Mouse (Mus musculus) heart, embryonic 11.5 days (tissue): ENCODE results near the gene Bicc1. TPM values are rescaled to one million over a fixed set of nuclear protein-coding genes. Genes with fewer than 3 reads are reported as not detected.

ENCODE experiments used
- ATAC-seq: fragments of 200-750 bp; cut with Nextera tagmentation; replicated peaks from 2 replicates; pipeline ENCODE4 v1.8.0; 2017; ENCODE audit warnings: moderate library complexity; ENCODE audit not compliant: insufficient number of reproducible peaks, low FRiP score, low TSS enrichment
- H3K27ac ChIP-seq: fragments of 300-500 bp; sonication (generic); 2 replicates; pipeline ENCODE4 v1.5.1; 2014; ENCODE audit warnings: mild to moderate bottlenecking, low read depth, low read length
- H3K27me3 ChIP-seq: fragments of 300-500 bp; sonication (generic); 2 replicates; pipeline ENCODE4 v1.6.1; 2014; ENCODE audit warnings: mild to moderate bottlenecking, low read length, mixed read lengths; ENCODE audit not compliant: control insufficient read depth, insufficient read depth
- H3K36me3 ChIP-seq: fragments of 300-500 bp; sonication (generic); 2 replicates; pipeline ENCODE4 v1.6.1; 2014; ENCODE audit warnings: mild to moderate bottlenecking, low read length, moderate library complexity, mixed read lengths; ENCODE audit not compliant: control insufficient read depth, insufficient read depth
- H3K4me1 ChIP-seq: fragments of 300-500 bp; sonication (generic); 2 replicates; pipeline ENCODE4 v1.6.1; 2014; ENCODE audit warnings: low read length; ENCODE audit not compliant: control insufficient read depth, insufficient read depth
- H3K4me2 ChIP-seq: fragments of 300-500 bp; sonication (generic); 2 replicates; pipeline ENCODE4 v1.6.1; 2014; ENCODE audit warnings: mild to moderate bottlenecking, moderate library complexity
- H3K4me3 ChIP-seq: fragments of 300-500 bp; sonication (generic); 2 replicates; pipeline ENCODE4 v1.5.1; 2014; ENCODE audit warnings: low read depth, low read length
- H3K9ac ChIP-seq: fragments of 300-500 bp; sonication (generic); 2 replicates; pipeline ENCODE4 v1.6.1; 2014; ENCODE audit warnings: mild to moderate bottlenecking, low read depth, low read length, moderate library complexity
- H3K9me3 ChIP-seq: fragments of 300-500 bp; sonication (generic); replicated peaks from 2 replicates; pipeline ENCODE4 v1.6.1; 2016; ENCODE audit warnings: low read length; ENCODE audit not compliant: control insufficient read depth
- WGBS: fragments of 180-500 bp; shearing (Covaris S2); extraction: QIAGEN DNeasy Blood & Tissue Kit; methylation state at CpG from one replicate; pipeline ENCODE4 v1.1.7; 2014; ENCODE audit not compliant: insufficient replicate concordance; 5-methylcytosine and 5-hydroxymethylcytosine counted together
- polyA plus RNA-seq: library from polyadenylated mRNA; unstranded; fragments of >200 nt; fragmentation: Nextera tagmentation; extraction: Ambion mirVana; gene quantifications from 2 replicates; pipeline ENCODE4 v1.2.1, GENCODE M21; 2014

Bicc1 gene
- polyA plus RNA-seq, 1 experiment from 2014 or later: 14.1 TPM

GRCm38 (mm10) chr10:71078856-71079255 is 80.6 kb downstream of the Bicc1 start:
- Histone ChIP-seq H3K9ac (no peak overlapping the region), H3K4me1 (no peaks in the 10 kb centered on the region), H3K4me3 (no peak overlapping the region), H3K27ac (no peak overlapping the region), H3K27me3 (no peaks in the 10 kb centered on the region), H3K36me3 (no peaks in the 10 kb centered on the region), H3K4me2 (no peak overlapping the region), H3K9me3 (no peaks in the 10 kb centered on the region)
- no peak for ATAC-seq
- 87% methylated on average over 5 of the region's 5 CpGs for WGBS

GRCm38 (mm10) chr10:71065009-71065408 is 94.5 kb downstream of the Bicc1 start:
- H3K9ac ChIP-seq: no peak overlapping the region
- no peaks in the 10 kb centered on the region for H3K9me3 ChIP-seq
- no peaks in the 10 kb centered on the region for H3K27me3 ChIP-seq
- H3K27ac ChIP-seq: no peak overlapping the region
- ATAC-seq: no peak
- 52% methylated on average over 4 of the region's 4 CpGs for WGBS
- no peaks in the 10 kb centered on the region for H3K4me1 ChIP-seq
- H3K4me2 ChIP-seq: no peak overlapping the region
- H3K36me3 ChIP-seq: no peaks in the 10 kb centered on the region
- no peak overlapping the region for H3K4me3 ChIP-seq

DNA sequence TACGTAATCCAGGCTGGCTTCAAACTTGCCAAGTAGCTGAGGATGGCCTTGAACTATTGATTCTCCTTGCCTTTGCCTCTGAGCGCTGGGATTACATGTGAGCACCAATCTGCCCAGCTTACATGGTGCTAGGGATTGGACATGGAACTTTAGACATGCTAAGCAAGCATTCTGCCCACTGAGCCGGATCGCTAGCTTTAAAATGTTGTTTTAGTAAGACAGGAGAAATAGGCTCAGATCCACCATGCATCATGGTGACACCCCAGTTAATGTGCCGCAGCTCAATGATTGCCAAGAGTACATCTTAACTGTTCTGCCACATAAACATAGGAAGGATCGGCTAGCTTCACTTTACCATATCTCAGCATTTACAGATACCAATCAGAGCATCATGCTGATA is 94.9 kb downstream of the Bicc1 start:
- no peaks in the 10 kb centered on the region for H3K36me3 ChIP-seq
- ATAC-seq: no peak
- H3K27me3 ChIP-seq: no peaks in the 10 kb centered on the region
- H3K9ac ChIP-seq: no peak overlapping the region
- H3K4me1 ChIP-seq: no peaks in the 10 kb centered on the region
- H3K9me3 ChIP-seq: no peaks in the 10 kb centered on the region
- 83% methylated on average over 6 of the region's 6 CpGs for WGBS
- no peak overlapping the region for H3K4me3 ChIP-seq
- no peak overlapping the region for H3K4me2 ChIP-seq
- no peak overlapping the region for H3K27ac ChIP-seq

DNA sequence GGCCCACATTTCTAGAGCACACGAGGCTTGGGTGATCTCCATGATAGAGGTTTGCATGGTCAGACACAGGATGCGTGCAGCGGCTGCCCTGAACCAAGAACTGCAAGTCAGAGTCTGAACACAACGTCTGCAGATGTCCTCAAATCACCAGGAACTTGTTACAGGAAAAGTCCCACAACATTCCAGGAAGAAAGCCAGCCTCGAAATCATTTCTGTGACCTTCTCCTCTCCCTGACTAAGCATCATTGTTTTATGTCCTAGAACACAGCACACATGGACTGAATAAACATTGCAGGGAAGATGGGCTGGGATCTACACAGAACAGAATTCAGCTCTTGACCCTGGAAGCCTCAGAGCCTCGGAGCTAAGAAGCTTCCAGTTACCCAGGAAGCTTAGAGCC is 97.3 kb downstream of the Bicc1 start:
- no peaks in the 10 kb centered on the region for H3K27me3 ChIP-seq
- H3K4me1 ChIP-seq: peaks cover 17% of the 10 kb centered on the region
- H3K36me3 ChIP-seq: no peaks in the 10 kb centered on the region
- no peak overlapping the region for H3K4me3 ChIP-seq
- no peak overlapping the region for H3K27ac ChIP-seq
- no peaks in the 10 kb centered on the region for H3K9me3 ChIP-seq
- no peak overlapping the region for H3K4me2 ChIP-seq
- WGBS: 57% methylated on average over 6 of the region's 6 CpGs
- no peak overlapping the region for H3K9ac ChIP-seq
- no peak for ATAC-seq

GRCm38 (mm10) chr10:71060269-71060668 is 99.2 kb downstream of the Bicc1 start:
- Histone ChIP-seq H3K4me1 (peaks cover 17% of the 10 kb centered on the region), H3K36me3 (no peaks in the 10 kb centered on the region), H3K27me3 (no peaks in the 10 kb centered on the region), H3K4me2 (no peak overlapping the region), H3K27ac (no peak overlapping the region), H3K9ac (no peak overlapping the region), H3K9me3 (no peaks in the 10 kb centered on the region), H3K4me3 (no peak overlapping the region)
- WGBS: 28% methylated on average over 2 of the region's 2 CpGs
- ATAC-seq: no peak

GRCm38 (mm10) chr10:71058616-71059247 is 100.8 kb downstream of the Bicc1 start:
- no peaks in the 10 kb centered on the region for H3K27me3 ChIP-seq
- no peaks in the 10 kb centered on the region for H3K9me3 ChIP-seq
- no peak overlapping the region for H3K9ac ChIP-seq
- H3K4me3 ChIP-seq: no peak overlapping the region
- peak overlapping the region; percentile 18 for H3K27ac ChIP-seq
- WGBS: 37% methylated on average over 14 of the region's 14 CpGs
- ATAC-seq: no peak
- peaks cover 18% of the 10 kb centered on the region for H3K4me1 ChIP-seq
- H3K36me3 ChIP-seq: no peaks in the 10 kb centered on the region
- 0 out of 2 replicates have a peak overlapping the region, but pooled peaks have one; percentile 11 for H3K4me2 ChIP-seq

GRCm38 (mm10) chr10:71058070-71058469 is 101.4 kb downstream of the Bicc1 start:
- Histone ChIP-seq H3K9ac (no peak overlapping the region), H3K4me2 (no peak overlapping the region), H3K4me3 (no peak overlapping the region), H3K4me1 (peaks cover 19% of the 10 kb centered on the region), H3K27ac (no peak overlapping the region), H3K27me3 (no peaks in the 10 kb centered on the region), H3K36me3 (no peaks in the 10 kb centered on the region), H3K9me3 (no peaks in the 10 kb centered on the region)
- 57% methylated on average over 5 of the region's 5 CpGs for WGBS
- ATAC-seq: no peak

- Histone ChIP-seq H3K4me1 (peaks cover 15% of the 10 kb centered on the region), H3K9me3 (no peaks in the 10 kb centered on the region), H3K27ac (peak overlapping the region; percentile 32; the same call in 1 of the 2 replicates), H3K36me3 (no peaks in the 10 kb centered on the region), H3K4me2 (no peak overlapping the region), H3K9ac (no peak overlapping the region), H3K4me3 (no peak overlapping the region), H3K27me3 (no peaks in the 10 kb centered on the region)
- whole genome bisulfite sequencing: 69% methylated on average over 9 of the region's 9 CpGs
- no peak for ATAC-seq
Observed at GRCm38 (mm10) chr10:71052748-71053147, 106.8 kb downstream of the Bicc1 start.

GRCm38 (mm10) chr10:71052208-71052607 is 107.3 kb downstream of the Bicc1 start:
- peaks cover 12% of the 10 kb centered on the region for H3K4me1 ChIP-seq
- WGBS: 49% methylated on average over 7 of the region's 7 CpGs
- H3K9me3 ChIP-seq: no peaks in the 10 kb centered on the region
- H3K27me3 ChIP-seq: no peaks in the 10 kb centered on the region
- no peak overlapping the region for H3K4me3 ChIP-seq
- H3K4me2 ChIP-seq: no peak overlapping the region
- H3K9ac ChIP-seq: no peak overlapping the region
- H3K36me3 ChIP-seq: no peaks in the 10 kb centered on the region
- peak; percentile 80 for ATAC-seq
- H3K27ac ChIP-seq: peak overlapping the region; percentile 32; the same call in 1 of the 2 replicates
